Mouse (Mus musculus): ENCODE results near the gene Clstn2.

DNA sequence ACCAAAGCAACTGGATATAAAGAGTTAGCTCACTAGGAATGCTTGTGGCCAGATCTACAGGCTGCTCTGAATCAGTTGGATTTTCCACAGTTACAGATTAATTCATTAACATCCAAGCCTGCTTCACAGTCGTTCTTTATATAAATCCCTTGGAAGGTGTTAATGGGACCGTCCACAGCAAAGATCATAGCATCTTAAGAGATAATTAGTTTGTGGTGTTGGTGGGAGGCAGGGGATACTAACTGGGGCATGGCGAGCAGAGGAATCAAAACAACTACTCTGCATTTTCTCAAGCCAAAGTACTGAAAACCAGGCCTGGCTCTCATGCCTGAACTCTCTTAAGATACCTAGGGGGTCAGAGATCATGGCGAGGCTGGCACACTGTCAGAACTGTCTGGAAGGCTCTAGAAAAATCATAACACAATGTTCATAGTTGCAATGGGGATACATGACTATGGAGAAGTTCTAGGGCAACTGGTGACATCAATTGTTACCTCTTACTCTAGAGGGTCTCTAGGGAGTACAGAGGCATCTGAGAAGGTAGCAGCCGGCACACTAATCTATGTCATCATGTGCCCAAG is 336.2 kb downstream of the Clstn2 start:
- TF ChIP-seq CTCF (IDR thresholded peaks at IDR 0.05; ENCODE audit: low read depth, low read length): no peak
- TF ChIP-seq GATA1 (IDR thresholded peaks at IDR 0.05; ENCODE audit: borderline replicate concordance, low read length): no peak
- TF ChIP-seq POLR2AphosphoS5 (IDR thresholded peaks at IDR 0.05; ENCODE audit: insufficient replicate concordance, low read depth, low read length): no peak
